Mouse (Mus musculus): Measurements from ENCODE around the gene Slc16a1.

DNA sequence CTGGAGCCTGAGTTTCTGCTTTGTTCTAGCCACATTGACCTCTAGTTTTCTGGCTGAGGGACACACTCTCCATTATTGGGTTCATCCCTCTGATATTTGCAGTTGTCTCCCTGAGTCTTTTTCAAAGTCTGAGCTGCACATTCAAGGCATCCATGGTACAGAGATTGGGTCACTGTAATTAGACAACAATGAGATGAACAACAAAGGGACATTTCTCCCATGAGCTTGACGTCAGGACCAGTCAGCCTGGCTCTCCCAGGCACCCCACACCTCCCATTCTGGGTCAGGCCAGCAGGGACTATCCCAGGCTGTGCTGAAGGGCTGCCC, 31.4 kb downstream of the Slc16a1 start:
- TF ChIP-seq CTCF (IDR thresholded peaks at IDR 0.05; ENCODE audit: low read depth), result no peak
- no peak for TF ChIP-seq EP300 (IDR thresholded peaks at IDR 0.05; ENCODE audit: low read depth)
